Mouse (Mus musculus) urinary bladder, postnatal 4 days (tissue): Measurements from ENCODE around the gene Ipo11.

ENCODE experiments used
- DNase-seq, 2 experiments: peaks; one replicate each; pipeline ENCODE4 v3.0.0; 2021 to 2022; ENCODE audit warnings: low spot score in 2 of 2

The Ipo11 gene

GRCm38 (mm10) chr13:106817066-106817465, 119.7 kb downstream of the Ipo11 start:
- DNase-seq, result no peak

- no peak for DNase-seq
Observed at GRCm38 (mm10) chr13:106813519-106813918, 123.2 kb downstream of the Ipo11 start.

GRCm38 (mm10) chr13:106813087-106813486, 123.7 kb downstream of the Ipo11 start:
- DNase-seq, result no peak

GRCm38 (mm10) chr13:106810156-106810555, 126.6 kb downstream of the Ipo11 start:
- no peak for DNase-seq

GRCm38 (mm10) chr13:106808821-106809220, 127.9 kb downstream of the Ipo11 start:
- no peak for DNase-seq

- DNase-seq, result no peak
Observed at GRCm38 (mm10) chr13:106808315-106808714, 128.4 kb downstream of the Ipo11 start.

GRCm38 (mm10) chr13:106807303-106807702, 129.5 kb downstream of the Ipo11 start:
- no peak for DNase-seq

- no peak for DNase-seq
Observed at GRCm38 (mm10) chr13:106805146-106805545, 131.6 kb downstream of the Ipo11 start.

- no peak for DNase-seq
Observed at GRCm38 (mm10) chr13:106798026-106798425, 138.7 kb downstream of the Ipo11 start.

GRCm38 (mm10) chr13:106788817-106789216, 147.9 kb downstream of the Ipo11 start:
- DNase-seq, result no peak

- no peak for DNase-seq
Observed at GRCm38 (mm10) chr13:106768807-106769206, 168.0 kb downstream of the Ipo11 start.

- no peak for DNase-seq
Observed at GRCm38 (mm10) chr13:106762611-106763010, 174.1 kb downstream of the Ipo11 start.

GRCm38 (mm10) chr13:106761661-106762060, 175.1 kb downstream of the Ipo11 start:
- DNase-seq, result no peak

GRCm38 (mm10) chr13:106760232-106760875, 176.4 kb downstream of the Ipo11 start:
- DNase-seq, result no peak

GRCm38 (mm10) chr13:106755892-106756291, 180.9 kb downstream of the Ipo11 start:
- DNase-seq, result no peak

GRCm38 (mm10) chr13:106754216-106754615, 182.5 kb downstream of the Ipo11 start:
- no peak for DNase-seq

- no peak for DNase-seq
Observed at GRCm38 (mm10) chr13:106751951-106752350, 184.8 kb downstream of the Ipo11 start.

GRCm38 (mm10) chr13:106746823-106747222, 189.9 kb downstream of the Ipo11 start:
- no peak for DNase-seq

- no peak for DNase-seq
Observed at GRCm38 (mm10) chr13:106745201-106745600, 191.6 kb downstream of the Ipo11 start.
